Mouse (Mus musculus) small intestine, adult 2 months (tissue): Measurements from ENCODE around the gene Itfg1.

Experiments
- CTCF ChIP-seq: fragments of 200-500 bp; IDR thresholded peaks from 2 replicates; pipeline ENCODE4 v1.5.1; 2012; ENCODE audit warnings: low read depth, mild to moderate bottlenecking, control low read depth, inconsistent platforms, low read length, moderate library complexity, mixed read lengths; ENCODE audit not compliant: insufficient replicate concordance, insufficient read length; ENCODE audit errors: extremely low read depth
- POLR2A ChIP-seq: fragments of 200-500 bp; IDR thresholded peaks from 2 replicates; pipeline ENCODE4 v1.6.1; 2012; ENCODE audit warnings: low read depth, mild to moderate bottlenecking, control low read depth, inconsistent platforms, low read length, moderate library complexity

GRCm38 (mm10) chr8:85783871-85784270 is 56.9 kb downstream of the Itfg1 start:
- TF ChIP-seq POLR2A (no peak), CTCF (no peak)
